Mouse (Mus musculus) MEL (cell line): ENCODE measurements around the gene Lap3.

Experiments
- KAT2A ChIP-seq: conservative IDR thresholded peaks from 2 replicates; pipeline ENCODE4 v1.6.1; 2012; ENCODE audit warnings: low read depth, low read length, improper control_type of control experiment, inconsistent platforms
- POLR2A ChIP-seq, 2 experiments: IDR thresholded peaks; 2 replicates each; pipeline ENCODE4 v1.6.1; 2011 to 2012; ENCODE audit warnings: low read length in 2 of 2, mild to moderate bottlenecking in 2 of 2, control low read depth in 1 of 2, improper control_type of control experiment in 1 of 2, low read depth in 1 of 2, moderate library complexity in 1 of 2; ENCODE audit not compliant: control insufficient read depth in 1 of 2, insufficient read depth in 1 of 2, poor library complexity in 1 of 2
- ZNF384 ChIP-seq: IDR thresholded peaks from 2 replicates; pipeline ENCODE4 v1.6.1; 2012; ENCODE audit warnings: low read depth, mild to moderate bottlenecking, inconsistent platforms, low read length, improper control_type of control experiment

- TF ChIP-seq POLR2A (IDR thresholded peaks at IDR 0.05; ENCODE audit: control insufficient read depth in 1 of 2, insufficient read depth in 1 of 2, low read depth in 1 of 2, low read length in 2 of 2, poor library complexity in 1 of 2), result no peak
- no peak for TF ChIP-seq ZNF384
- no peak for TF ChIP-seq KAT2A
These were observed 16.9 kb upstream of the Lap3 start for GRCm38 (mm10) chr5:45476288-45476687.
